Mouse (Mus musculus) heart, adult 2 months (tissue): ENCODE measurements around the gene Slc16a14. TPM values are rescaled to one million over a fixed set of nuclear protein-coding genes. Genes with fewer than 3 reads are reported as not detected.

Source experiments
- DNase-seq, 2 experiments: peaks; one replicate each; pipeline ENCODE4 v3.0.0; 2021
- H3K27ac ChIP-seq: fragments of 200-600 bp; 2 replicates; pipeline ENCODE4 v1.8.1; 2022
- H3K27me3 ChIP-seq: fragments of 200-500 bp; 2 replicates; pipeline ENCODE4 v1.6.1; 2012; ENCODE audit warnings: mild to moderate bottlenecking, low read length, inconsistent platforms, mixed read lengths; ENCODE audit not compliant: control insufficient read depth, insufficient read depth
- H3K36me3 ChIP-seq: fragments of 200-500 bp; 2 replicates; pipeline ENCODE4 v1.6.1; 2012; ENCODE audit warnings: low read length, inconsistent platforms; ENCODE audit not compliant: control insufficient read depth, insufficient read depth
- H3K4me1 ChIP-seq: fragments of 200-500 bp; 2 replicates; pipeline ENCODE4 v1.6.1; 2011; ENCODE audit warnings: low read length; ENCODE audit not compliant: control insufficient read depth, insufficient read depth
- H3K4me3 ChIP-seq: fragments of 200-600 bp; 2 replicates; pipeline ENCODE4 v1.8.1; 2022
- H3K79me2 ChIP-seq: fragments of 200-500 bp; replicated peaks from 2 replicates; pipeline ENCODE4 v1.6.1; 2012; ENCODE audit warnings: mild to moderate bottlenecking, inconsistent platforms, low read length, moderate library complexity, mixed read lengths; ENCODE audit not compliant: control insufficient read depth, insufficient read depth
- H3K9ac ChIP-seq: fragments of 200-500 bp; 2 replicates; pipeline ENCODE4 v1.6.1; 2012; ENCODE audit warnings: low read depth, mild to moderate bottlenecking, control low read depth, inconsistent platforms, low read length, mixed read lengths
- CTCF ChIP-seq: fragments of 200-600 bp; IDR thresholded peaks from 2 replicates; pipeline ENCODE4 v1.8.1; 2022; ENCODE audit warnings: antibody characterized with exemption, mild to moderate bottlenecking, moderate library complexity
- EP300 ChIP-seq: fragments of 200-500 bp; IDR thresholded peaks from 2 replicates; pipeline ENCODE4 v1.6.1; 2011; ENCODE audit warnings: low read depth, low read length, control low read depth; ENCODE audit not compliant: insufficient read depth
- POLR2A ChIP-seq: fragments of 200-500 bp; IDR thresholded peaks from 2 replicates; pipeline ENCODE4 v1.6.1; 2011; ENCODE audit warnings: mild to moderate bottlenecking, low read depth, low read length, control low read depth; ENCODE audit not compliant: insufficient read depth
- WGBS: fragments of 180-500 bp; shearing (Covaris S2); methylation state at CpG from one replicate; pipeline ENCODE4 v1.1.7; 2018; 5-methylcytosine and 5-hydroxymethylcytosine counted together
- intact Hi-C: fragments of 180-260 bp; cut with DNase I; formaldehyde crosslinking; loops from one replicate; pipeline ENCODE4 v1.15.1; 2025
- polyA plus RNA-seq: library from polyadenylated mRNA; depleted of rRNA; stranded (reverse); fragments of >200 nt; gene quantifications from 2 replicates; pipeline ENCODE4 v1.2.3, GENCODE M21; 2012
- total RNA-seq, 2 experiments: library from RNA; stranded (reverse); gene quantifications; 2 replicates each; pipeline ENCODE4 v1.2.3; 2021

Gene Slc16a14
- total and polyA plus RNA-seq, 3 experiments: 0.10 to 0.48 (median 0.23) TPM

DNA sequence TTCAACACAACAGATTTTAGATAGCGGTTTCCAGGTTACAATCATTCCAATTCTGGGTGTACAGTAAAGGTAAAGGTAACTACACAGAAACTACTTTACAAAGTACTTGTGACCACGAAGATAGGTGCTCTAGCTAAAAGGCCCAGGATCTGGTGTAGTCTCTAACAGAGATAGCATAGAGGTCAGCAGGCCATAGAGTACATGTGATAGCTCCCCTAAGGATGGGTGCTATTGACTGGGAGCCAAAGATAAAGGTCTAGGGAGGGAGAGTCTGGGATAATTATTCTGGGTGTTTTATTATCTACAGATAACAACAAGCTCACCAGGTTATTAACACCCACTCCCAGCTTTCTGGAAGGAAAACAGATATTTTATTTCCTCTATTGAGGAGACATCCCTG is 11.5 kb downstream of the Slc16a14 start:
- no peak overlapping the region for H3K27ac ChIP-seq
- WGBS: 75% methylated on average over 2 of the region's 2 CpGs
- no peaks in the 10 kb centered on the region for H3K79me2 ChIP-seq
- H3K27me3 ChIP-seq: no peaks in the 10 kb centered on the region
- H3K4me1 ChIP-seq: no peaks in the 10 kb centered on the region
- intact Hi-C loops: no loop called here
- DNase-seq: no peak
- no peak overlapping the region for H3K9ac ChIP-seq
- no peak overlapping the region for H3K4me3 ChIP-seq
- no peaks in the 10 kb centered on the region for H3K36me3 ChIP-seq
- TF ChIP-seq POLR2A (no peak), EP300 (no peak)

DNA sequence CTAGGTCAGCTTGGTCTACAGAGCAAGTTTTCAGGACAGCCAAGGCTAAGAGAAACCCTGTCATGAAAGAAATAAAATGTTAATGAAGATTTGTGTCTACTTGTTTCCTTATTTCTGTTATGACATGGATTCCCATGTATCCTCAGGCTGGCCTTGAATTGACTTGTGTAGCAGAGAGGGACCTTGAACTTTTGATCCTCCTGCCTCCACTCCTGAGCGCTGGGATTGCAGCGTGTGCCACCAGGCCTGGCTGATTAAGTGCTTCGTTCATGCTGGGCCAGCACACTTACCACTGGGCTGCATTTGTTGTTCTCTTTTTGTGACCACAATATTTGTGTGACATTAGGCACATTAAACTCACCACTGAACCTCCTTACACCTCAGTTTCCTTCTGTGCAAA is 16.1 kb downstream of the Slc16a14 start:
- no peaks in the 10 kb centered on the region for H3K27me3 ChIP-seq
- TF ChIP-seq EP300: no peak
- TF ChIP-seq POLR2A: no peak
- no peak for TF ChIP-seq CTCF
- DNase-seq: no peak
- no peaks in the 10 kb centered on the region for H3K36me3 ChIP-seq
- H3K9ac ChIP-seq: no peak overlapping the region
- H3K79me2 ChIP-seq: no peaks in the 10 kb centered on the region
- no peak overlapping the region for H3K4me3 ChIP-seq
- H3K4me1 ChIP-seq: no peaks in the 10 kb centered on the region
- WGBS: 95% methylated on average over 3 of the region's 3 CpGs
- intact Hi-C loops: no loop called here
- H3K27ac ChIP-seq: no peak overlapping the region

DNA sequence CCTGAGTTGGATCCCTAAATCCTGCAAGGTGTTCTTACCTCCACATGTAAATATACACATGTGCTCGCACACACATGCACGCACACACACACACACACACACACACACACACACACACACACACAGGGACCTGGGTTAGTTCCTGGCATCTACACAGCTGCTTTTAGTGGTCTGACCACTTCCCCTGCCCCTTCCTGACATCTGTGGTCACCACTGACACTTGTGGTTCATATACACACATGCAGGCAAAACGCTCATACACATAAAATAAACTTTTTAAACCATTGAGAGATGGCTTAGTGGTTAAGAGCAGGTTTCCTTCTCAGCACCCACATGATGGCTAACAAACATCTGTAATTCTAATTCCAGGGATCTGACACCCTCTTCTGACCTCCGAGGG is 19.9 kb downstream of the Slc16a14 start:
- H3K4me3 ChIP-seq: no peak overlapping the region
- H3K9ac ChIP-seq: no peak overlapping the region
- DNase-seq: no peak
- H3K4me1 ChIP-seq: no peaks in the 10 kb centered on the region
- intact Hi-C loops: no loop called here
- TF ChIP-seq EP300 (no peak), POLR2A (no peak), CTCF (no peak)
- WGBS: 86% methylated on average over 4 of the region's 4 CpGs
- no peaks in the 10 kb centered on the region for H3K36me3 ChIP-seq
- H3K27me3 ChIP-seq: no peaks in the 10 kb centered on the region
- H3K27ac ChIP-seq: no peak overlapping the region
- no peaks in the 10 kb centered on the region for H3K79me2 ChIP-seq

DNA sequence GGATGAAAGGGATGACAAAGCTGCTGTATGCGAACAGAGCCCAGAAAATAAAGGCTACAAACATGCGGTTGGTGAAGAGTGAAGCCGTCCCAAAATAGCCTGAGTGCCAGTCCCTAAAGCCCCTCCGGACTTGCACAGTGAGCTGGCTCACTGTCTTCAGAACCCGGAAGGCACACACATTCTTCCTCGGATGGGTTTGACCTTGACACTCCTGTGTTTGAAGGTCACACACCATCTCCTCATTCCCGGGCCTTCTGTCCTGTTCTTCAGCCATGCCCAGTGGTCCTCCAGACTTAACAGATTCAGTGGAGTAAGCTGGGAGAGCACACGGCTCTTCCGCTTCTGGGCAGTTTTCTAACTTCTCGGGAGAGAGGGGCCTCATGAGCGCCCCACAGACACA is 22.4 kb downstream of the Slc16a14 start:
- H3K27me3 ChIP-seq: no peaks in the 10 kb centered on the region
- H3K27ac ChIP-seq: no peak overlapping the region
- TF ChIP-seq EP300 (no peak), POLR2A (no peak), CTCF (no peak)
- H3K4me1 ChIP-seq: no peaks in the 10 kb centered on the region
- 86% methylated on average over 11 of the region's 11 CpGs for WGBS
- H3K36me3 ChIP-seq: no peaks in the 10 kb centered on the region
- intact Hi-C loops: no loop called here
- no peak for DNase-seq
- no peak overlapping the region for H3K9ac ChIP-seq
- no peaks in the 10 kb centered on the region for H3K79me2 ChIP-seq
- H3K4me3 ChIP-seq: no peak overlapping the region

DNA sequence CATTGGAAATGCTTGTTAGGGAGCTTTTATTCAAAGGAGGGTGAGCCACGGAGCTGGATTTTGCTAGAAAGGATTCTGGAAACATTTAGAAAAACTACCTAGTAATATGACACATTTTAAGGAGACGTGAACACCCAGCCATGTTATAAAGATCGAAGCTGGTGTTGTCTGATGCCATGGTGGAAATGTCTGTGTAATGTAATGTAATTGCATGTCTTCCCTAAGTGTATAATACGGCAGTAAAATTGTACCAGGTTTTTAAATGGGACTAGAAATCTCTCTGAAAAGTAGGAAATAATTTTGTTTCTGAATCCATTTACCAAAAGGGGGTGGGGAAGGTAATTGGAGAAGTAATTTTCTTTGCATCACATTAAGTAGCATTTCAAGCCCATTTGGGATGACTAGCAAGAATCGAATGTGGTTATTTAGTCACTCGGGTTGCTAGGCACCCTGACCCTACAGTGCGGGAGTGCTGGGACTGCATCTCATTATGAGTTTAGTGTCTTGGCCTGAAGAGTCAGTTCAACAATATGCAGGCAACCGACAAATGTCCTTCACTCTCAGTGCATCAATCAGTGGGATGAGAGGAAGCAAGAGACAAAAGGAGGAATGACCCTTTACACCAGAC is 24.6 kb downstream of the Slc16a14 start:
- Histone ChIP-seq H3K4me3 (no peak overlapping the region), H3K27ac (no peak overlapping the region), H3K4me1 (no peaks in the 10 kb centered on the region), H3K27me3 (no peaks in the 10 kb centered on the region), H3K79me2 (no peaks in the 10 kb centered on the region), H3K9ac (no peak overlapping the region), H3K36me3 (no peaks in the 10 kb centered on the region)
- 79% methylated on average over 8 of the region's 8 CpGs for WGBS
- intact Hi-C loops: no loop called here
- TF ChIP-seq POLR2A: no peak
- TF ChIP-seq CTCF: no peak
- TF ChIP-seq EP300: no peak
- no peak for DNase-seq

DNA sequence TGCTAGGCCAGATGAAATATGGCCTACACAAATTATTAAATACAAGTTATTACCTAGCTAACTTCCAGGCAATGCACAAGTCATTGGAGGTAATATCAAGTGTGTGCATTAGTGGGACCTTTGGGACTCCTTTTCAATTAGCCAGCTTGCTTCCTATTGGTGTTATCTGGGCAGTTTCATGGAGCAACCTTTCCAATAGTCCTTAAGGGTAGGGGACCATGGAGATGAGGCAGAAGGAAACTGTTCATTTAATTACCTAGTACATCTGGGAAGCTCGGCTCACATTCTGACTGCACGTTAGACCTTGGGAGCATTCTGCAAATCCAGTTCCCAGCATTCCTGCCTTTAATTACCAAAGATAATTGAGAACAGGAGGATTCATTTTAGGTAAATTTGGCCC is 30.5 kb downstream of the Slc16a14 start:
- H3K27me3 ChIP-seq: no peaks in the 10 kb centered on the region
- intact Hi-C loops: loop anchor here (5.0 kb wide), 1 partner anchor 352 kb away; no protein-coding TSS in a partner anchor
- TF ChIP-seq CTCF (no peak), EP300 (no peak), POLR2A (no peak)
- 93% methylated on average over 2 of the region's 2 CpGs for WGBS
- no peaks in the 10 kb centered on the region for H3K36me3 ChIP-seq
- no peaks in the 10 kb centered on the region for H3K4me1 ChIP-seq
- no peak overlapping the region for H3K4me3 ChIP-seq
- no peak overlapping the region for H3K9ac ChIP-seq
- H3K27ac ChIP-seq: no peak overlapping the region
- no peaks in the 10 kb centered on the region for H3K79me2 ChIP-seq
- no peak for DNase-seq
